Mouse (Mus musculus): ENCODE data around the gene Ttn.

Gene Ttn

GRCm38 (mm10) chr2:76705655-76706054, 276.7 kb downstream of the Ttn start:
- DNase-seq (ENCODE audit: low read depth, low spot score) = no peak

GRCm38 (mm10) chr2:76702751-76703150, 279.6 kb downstream of the Ttn start:
- DNase-seq (ENCODE audit: low read depth, low spot score) = no peak

GRCm38 (mm10) chr2:76702188-76702587, 280.2 kb downstream of the Ttn start:
- DNase-seq (ENCODE audit: low read depth, low spot score) = no peak

GRCm38 (mm10) chr2:76695290-76695689, 287.1 kb downstream of the Ttn start:
- no peak for DNase-seq (ENCODE audit: low read depth, low spot score)

GRCm38 (mm10) chr2:76693765-76694164, 288.6 kb downstream of the Ttn start:
- no peak for DNase-seq (ENCODE audit: low read depth, low spot score)

- no peak for DNase-seq (ENCODE audit: low read depth, low spot score)
Measured at GRCm38 (mm10) chr2:76690436-76691204, 291.7 kb downstream of the Ttn start.

GRCm38 (mm10) chr2:76688162-76688561, 294.2 kb downstream of the Ttn start:
- no peak for DNase-seq (ENCODE audit: low read depth, low spot score)

- DNase-seq (ENCODE audit: low read depth, low spot score) = no peak
Measured at GRCm38 (mm10) chr2:76687608-76688007, 294.7 kb downstream of the Ttn start.

GRCm38 (mm10) chr2:76686986-76687385, 295.4 kb downstream of the Ttn start:
- DNase-seq (ENCODE audit: low read depth, low spot score) = no peak

- no peak for DNase-seq (ENCODE audit: low read depth, low spot score)
Measured at GRCm38 (mm10) chr2:76682301-76682700, 300.0 kb downstream of the Ttn start.

- no peak for DNase-seq (ENCODE audit: low read depth, low spot score)
Measured at GRCm38 (mm10) chr2:76676401-76677226, 305.7 kb downstream of the Ttn start.

GRCm38 (mm10) chr2:76675949-76676348, 306.4 kb downstream of the Ttn start:
- DNase-seq (ENCODE audit: low read depth, low spot score) = no peak

- DNase-seq (ENCODE audit: low read depth, low spot score) = no peak
Measured at GRCm38 (mm10) chr2:76675451-76675850, 306.9 kb downstream of the Ttn start.

- DNase-seq (ENCODE audit: low read depth, low spot score) = peak; percentile 59
Measured at GRCm38 (mm10) chr2:76674725-76675427, 307.5 kb downstream of the Ttn start, which contains the start of gene Plekha3. Gene Plekha3, plus strand, starts transcription at chr2:76675281.

- DNase-seq (ENCODE audit: low read depth, low spot score) = no peak
Measured at GRCm38 (mm10) chr2:76673472-76674081, 308.8 kb downstream of the Ttn start.

- peak; percentile 76 for DNase-seq (ENCODE audit: low read depth, low spot score)
Measured at GRCm38 (mm10) chr2:76672966-76673392, 309.4 kb downstream of the Ttn start, which contains the start of gene Fkbp7. Gene Fkbp7, minus strand, starts transcription at chr2:76673116.

GRCm38 (mm10) chr2:76672134-76672745, 310.1 kb downstream of the Ttn start:
- DNase-seq (ENCODE audit: low read depth, low spot score) = no peak

- DNase-seq (ENCODE audit: low read depth, low spot score) = no peak
Measured at GRCm38 (mm10) chr2:76671641-76672040, 310.7 kb downstream of the Ttn start.

- no peak for DNase-seq (ENCODE audit: low read depth, low spot score)
Measured at GRCm38 (mm10) chr2:76667200-76667599, 315.1 kb downstream of the Ttn start.

GRCm38 (mm10) chr2:76665531-76665930, 316.8 kb downstream of the Ttn start:
- DNase-seq (ENCODE audit: low read depth, low spot score) = no peak

- no peak for DNase-seq (ENCODE audit: low read depth, low spot score)
Measured at GRCm38 (mm10) chr2:76659419-76659818, 322.9 kb downstream of the Ttn start.

All from brain, embryonic 18.5 days (tissue).